Mouse (Mus musculus): ENCODE measurements around the gene E2f2.

Gene E2f2

DNA sequence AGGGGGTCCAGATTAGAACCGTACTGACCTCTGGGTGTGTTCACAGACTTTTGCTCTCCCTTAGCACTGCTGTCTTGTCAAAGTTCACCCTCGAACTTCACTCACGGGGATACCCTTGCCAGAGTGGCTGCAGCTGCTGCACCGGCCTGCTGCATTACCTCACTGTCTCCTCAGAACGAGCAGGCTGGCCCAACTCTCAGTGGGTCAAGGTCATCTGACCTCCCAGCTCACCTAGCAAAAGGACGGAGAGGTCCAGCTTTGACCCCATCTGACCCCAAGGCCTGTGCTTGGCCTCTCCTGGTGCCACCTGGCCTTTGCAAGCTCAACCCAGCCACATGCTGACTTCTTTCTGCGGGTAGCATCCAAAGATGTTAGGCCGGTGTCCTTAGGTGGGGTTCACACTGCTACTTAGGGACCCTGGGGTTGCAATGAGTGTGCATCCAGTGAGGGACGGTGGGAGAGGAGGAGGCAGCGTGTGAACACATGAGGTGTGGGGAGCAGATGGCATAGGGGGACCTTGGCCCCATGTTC, 3.9 kb downstream of the E2f2 start:
- no peak for DNase-seq (ENCODE audit: low read depth)

DNA sequence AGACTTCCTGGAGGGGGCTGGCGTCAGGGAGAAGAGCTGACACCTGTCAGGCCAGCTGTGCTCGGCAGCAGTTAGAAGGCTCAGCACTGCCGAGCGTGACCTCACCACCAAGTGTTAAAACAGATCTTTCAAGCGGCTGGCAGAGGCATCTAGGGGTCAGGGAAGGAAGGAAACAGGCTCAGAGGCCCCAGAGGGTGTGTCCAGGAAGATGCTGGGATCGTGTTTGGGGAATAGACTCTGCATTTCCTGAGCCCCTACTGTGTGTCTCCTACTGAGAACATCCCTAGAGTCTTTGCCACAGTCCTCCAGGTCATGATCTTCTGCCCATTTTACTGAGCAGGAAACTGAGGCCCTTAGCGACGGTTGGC, 5.0 kb downstream of the E2f2 start:
- DNase-seq (ENCODE audit: low read depth): no peak

GRCm38 (mm10) chr4:136177612-136178474, 5.6 kb downstream of the E2f2 start:
- no peak for DNase-seq (ENCODE audit: low read depth)

GRCm38 (mm10) chr4:136178475-136178921, 6.3 kb downstream of the E2f2 start:
- no peak for DNase-seq (ENCODE audit: low read depth)

- DNase-seq (ENCODE audit: low read depth): no peak
Measured at GRCm38 (mm10) chr4:136179456-136179855, 7.3 kb downstream of the E2f2 start.

DNA sequence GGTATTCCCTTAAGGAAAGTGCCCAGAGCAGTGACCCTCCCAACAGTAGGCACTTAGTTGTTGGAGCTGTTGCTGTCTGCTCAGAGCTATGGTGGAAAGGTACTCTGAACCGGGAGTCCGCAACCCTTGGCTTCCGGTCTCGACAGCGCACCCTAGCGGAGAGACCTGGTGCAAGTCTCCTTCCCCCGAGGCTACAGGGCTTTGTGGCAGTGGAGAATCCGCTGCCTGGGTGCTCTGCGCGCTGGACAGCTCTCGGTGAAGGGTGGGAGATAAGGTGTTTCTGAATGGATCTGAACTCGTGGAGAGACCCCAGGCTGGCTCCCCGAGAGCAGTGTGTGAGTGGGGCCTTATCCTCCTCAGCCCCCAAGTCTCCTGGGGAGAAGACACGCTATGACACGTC, 7.8 kb downstream of the E2f2 start:
- DNase-seq (ENCODE audit: low read depth): no peak

DNA sequence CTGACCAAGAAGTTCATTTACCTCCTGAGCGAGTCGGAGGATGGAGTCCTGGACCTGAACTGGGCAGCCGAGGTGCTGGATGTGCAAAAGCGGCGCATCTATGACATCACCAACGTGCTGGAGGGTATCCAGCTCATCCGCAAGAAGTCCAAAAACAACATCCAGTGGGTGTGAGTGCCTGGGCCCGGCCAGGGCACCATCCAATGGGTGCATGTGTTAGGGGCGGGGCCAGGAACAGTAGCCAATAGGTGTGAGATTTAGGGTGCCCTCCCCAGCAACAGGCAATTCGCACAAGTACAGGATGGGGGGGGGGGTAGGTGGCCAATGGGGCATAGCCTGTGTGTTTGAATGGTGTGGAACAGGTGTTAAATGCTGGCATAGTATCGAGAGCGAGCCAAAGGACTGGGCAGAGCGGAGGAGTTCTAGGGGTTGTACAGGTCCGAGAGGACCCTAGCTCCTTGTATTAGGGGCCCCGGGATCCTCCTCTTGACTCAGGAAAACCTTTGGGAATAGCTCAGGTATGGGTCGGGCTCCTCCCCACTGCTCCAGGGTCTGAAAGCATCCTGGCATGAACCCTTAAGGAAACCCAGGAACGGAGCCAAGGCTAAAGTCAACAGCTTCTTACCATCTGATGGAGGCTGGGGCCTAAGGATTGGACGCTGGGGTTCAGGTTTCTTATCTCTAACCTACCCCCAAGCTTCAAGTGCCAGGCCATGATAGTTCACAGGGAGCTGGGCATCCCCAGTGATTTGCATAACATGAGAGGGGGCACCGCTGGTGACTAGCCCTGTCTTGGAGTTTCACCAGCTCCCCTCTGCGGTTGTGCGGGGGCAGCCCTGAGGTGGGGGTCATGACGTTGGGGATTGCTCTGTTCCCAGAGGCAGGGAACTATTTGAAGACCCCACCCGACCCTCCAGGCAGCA, 8.5 kb downstream of the E2f2 start:
- DNase-seq (ENCODE audit: low read depth): peak; percentile 72

DNA sequence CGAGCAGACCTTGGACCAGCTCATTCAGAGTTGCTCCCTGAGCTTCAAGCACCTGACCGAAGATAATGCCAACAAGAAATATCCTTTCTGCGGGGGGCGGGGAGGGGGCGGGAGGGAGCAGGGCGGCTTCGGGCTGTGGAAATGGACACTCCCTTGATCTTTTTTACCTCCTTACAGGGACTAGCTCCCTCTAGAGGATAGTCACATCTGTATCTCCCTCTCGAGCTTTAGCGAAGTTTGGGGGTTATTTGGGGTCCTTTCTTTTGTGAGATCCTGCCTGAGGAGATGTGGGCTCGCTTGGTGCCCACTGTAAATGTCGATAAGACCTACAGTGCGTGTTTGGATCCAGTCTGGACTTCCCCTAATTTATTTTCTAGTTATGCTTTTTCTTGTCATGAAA, 9.2 kb downstream of the E2f2 start:
- no peak for DNase-seq (ENCODE audit: low read depth)

DNA sequence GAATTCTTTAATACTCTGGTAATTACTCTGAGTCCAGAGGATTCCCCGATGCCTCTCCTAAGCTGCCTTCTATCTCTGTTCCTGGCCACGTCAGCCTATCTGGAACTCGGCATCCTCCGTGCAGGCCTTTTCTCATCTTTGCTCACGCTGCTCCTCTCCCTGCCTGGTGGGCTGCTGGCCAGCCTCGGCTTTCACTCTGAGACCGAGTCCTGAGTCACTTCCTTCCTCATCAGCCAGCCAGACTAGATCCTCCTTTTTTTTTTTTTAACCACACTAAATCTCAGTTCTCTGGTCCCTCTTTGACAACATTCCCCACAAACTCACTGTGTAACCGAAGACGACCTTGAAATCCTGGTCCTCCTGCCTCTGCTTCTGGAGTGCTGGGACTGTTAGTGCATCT, 13.2 kb downstream of the E2f2 start:
- DNase-seq (ENCODE audit: low read depth): peak; percentile 70

DNA sequence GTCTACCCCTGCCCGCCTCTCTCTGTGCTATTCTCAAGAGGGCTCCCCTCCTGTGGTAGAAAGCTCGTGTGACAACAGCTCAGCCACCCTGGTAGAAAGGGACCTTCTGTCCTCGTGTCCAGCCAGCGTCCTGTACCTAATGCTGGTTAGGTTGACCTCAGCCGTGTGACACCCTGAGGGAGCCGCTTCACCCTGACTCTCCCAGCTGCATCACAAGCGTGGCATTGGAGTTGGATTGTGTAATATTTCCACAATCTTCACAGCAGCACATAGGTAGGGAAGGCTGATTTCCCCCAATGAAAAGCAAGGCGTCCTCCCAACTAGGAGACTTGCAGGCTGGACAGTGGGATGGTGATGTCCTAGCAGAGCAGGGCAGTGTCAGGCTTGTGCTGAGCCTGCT, 14.1 kb downstream of the E2f2 start:
- DNase-seq (ENCODE audit: low read depth): no peak

DNA sequence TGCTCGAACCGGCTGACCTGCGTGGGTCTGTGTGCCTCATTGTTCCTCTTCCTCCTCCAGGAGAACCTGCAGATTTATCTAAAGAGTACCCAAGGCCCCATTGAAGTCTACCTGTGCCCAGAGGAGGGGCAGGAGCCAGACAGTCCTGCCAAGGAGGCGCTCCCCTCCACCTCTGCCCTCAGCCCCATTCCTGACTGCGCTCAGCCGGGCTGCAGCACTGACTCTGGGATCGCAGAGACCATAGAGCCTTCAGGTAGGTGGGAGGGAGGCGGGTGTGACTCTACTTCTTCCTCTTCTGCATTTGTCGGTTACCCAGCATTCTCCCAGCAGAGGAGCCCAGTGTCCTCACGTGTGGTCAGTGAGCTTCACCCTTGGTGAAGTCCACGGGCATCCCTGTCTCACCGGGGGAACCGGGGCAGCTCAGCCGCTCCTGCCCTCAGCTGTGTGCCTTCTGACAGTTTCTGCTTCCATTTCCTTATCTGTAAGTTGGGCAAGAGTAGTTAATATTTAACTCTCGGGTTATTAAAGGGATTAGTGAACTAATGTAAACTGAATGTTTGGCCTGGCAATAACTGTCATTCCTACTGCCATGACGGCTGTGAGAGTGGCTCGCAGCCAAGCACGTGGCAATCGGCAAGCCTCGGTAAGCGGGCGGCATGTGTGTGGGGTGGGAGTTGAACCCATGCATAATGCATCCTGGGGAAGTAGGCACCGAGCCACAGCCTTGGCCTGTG, 14.7 kb downstream of the E2f2 start:
- no peak for DNase-seq (ENCODE audit: low read depth)

DNA sequence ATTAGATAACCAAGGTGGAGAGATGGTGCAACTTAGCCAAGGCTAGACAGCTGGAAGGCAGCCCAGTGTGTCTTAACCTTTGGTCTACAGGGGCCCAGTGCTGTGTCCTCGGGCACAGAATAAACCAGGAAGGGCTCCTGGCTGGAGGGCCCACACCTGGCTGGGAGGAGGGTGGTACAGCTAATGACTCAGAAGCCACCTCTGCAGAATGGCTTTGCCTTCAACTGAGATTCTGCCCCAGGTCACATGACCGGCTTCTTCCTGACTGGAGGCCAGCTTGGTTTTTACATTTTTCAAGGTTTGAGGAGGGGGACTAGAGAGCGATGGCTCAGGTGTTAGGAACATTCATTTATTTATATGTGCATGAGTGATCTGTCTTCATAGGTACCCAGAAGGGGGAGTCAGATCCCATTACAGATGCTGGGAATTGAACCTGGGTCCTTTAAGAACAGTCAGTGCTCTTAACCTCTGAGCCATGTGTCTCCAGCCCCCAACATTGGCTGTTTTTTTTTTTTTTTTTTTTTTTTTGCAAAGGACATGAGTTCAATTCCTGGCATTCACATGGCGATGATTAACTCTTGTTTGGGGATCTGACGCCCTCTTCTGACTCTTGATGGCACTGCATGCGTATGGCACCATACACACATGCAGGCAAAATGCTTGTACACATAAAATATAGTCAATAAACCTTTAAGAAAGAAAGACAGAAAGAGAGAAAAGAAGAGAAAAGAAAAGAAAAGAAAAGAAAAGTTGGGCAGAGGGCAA, 17.0 kb downstream of the E2f2 start:
- no peak for DNase-seq (ENCODE audit: low read depth)

- DNase-seq (ENCODE audit: low read depth): no peak
Measured at GRCm38 (mm10) chr4:136189912-136190311, 17.7 kb downstream of the E2f2 start.

DNA sequence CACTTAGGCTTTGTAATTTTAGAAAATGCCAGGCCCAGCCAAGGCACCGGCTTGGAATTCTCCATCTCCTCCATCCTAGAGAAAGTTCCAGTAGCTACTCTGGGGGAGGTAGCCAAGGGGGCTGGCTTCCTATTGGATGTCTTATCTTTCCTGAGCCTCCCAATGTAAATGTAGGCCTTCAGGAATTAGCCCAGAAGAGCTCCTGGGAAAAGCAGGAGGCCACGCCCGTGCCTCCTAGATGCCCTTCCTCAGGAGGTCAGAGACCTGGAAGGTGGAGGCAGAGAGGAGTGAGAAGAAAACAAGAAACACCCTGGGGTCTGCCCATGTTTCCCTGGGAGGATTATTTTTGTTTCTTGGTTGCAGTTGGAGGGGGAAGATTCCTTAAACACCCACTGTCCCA, 21.4 kb downstream of the E2f2 start:
- no peak for DNase-seq (ENCODE audit: low read depth)

- no peak for DNase-seq (ENCODE audit: low read depth)
Measured at GRCm38 (mm10) chr4:136195029-136195428, 22.8 kb downstream of the E2f2 start.

DNA sequence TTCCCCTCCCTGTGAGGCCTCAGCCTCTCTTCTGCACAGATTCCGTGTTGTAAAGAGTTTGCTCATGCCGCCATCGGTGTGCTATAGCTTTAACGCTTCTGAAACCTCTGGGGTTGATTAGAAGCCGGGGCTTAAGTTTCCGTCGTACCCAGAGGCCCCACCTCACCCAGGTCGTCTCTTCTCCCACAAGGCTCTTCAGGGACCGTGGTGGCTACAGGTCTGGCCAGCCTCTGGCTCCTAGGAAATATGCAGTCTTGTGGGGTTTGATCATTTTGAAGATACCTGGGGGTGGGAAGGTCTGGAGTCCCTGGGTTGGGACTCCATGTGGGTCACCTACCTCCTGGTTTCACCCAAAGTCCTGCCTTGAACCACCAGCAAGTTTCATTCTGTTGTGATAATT, 23.4 kb downstream of the E2f2 start:
- no peak for DNase-seq (ENCODE audit: low read depth)

DNA sequence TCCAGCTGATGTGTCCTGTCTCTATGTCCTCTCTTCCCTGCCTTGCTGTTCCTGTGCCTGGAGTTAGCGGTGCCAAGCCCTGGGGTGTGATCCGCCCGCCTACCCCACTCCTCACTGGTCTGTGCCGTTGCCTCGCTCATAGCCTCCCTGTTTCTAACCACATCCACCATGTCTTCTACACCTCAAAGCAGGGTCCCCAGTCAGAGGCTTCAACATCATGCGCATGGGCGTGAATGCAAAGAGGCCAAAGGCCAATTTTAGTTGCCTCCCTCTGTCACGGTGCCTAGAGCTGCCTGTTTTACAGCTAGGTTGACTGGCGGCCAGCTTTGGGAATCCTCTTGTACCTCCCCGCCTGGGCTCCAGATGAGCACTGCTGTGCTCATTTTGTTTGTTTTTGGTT, 24.0 kb downstream of the E2f2 start:
- DNase-seq (ENCODE audit: low read depth): no peak

- DNase-seq (ENCODE audit: low read depth): no peak
Measured at GRCm38 (mm10) chr4:136198846-136199245, 26.7 kb downstream of the E2f2 start.

DNA sequence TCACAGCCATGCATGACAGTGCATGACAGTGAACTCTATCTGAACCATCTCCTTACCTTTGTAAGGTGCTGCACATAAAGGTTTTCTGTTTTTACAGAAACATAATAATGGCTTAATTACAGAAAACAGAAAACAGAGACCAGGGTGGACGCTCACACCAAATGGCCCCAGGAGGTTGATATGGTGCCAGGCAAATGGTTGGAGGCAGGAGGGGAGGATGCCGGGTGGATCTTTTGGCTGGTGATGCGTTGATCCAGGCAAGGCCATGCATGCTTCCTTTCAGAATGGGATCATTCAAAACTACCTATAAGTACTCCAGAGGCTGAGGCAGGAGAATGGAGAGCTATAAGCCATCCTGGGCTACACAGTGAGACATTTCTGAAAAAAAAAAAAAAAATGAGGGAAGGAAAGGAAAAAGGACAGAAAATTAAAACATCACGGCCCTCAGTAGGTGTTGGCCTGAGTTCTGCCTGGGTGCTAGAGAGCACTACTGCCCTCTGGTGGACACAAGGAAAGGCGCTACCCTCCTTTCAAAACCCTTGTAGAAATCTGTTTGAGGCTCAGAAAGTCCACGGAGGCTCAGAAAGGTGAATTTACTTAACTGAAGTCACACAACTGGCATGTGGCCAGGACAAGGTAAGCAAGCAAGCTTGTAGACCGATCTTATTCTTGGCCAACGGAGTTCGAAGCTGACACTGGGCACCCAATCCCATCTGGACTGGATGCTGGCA, 27.5 kb downstream of the E2f2 start:
- no peak for DNase-seq (ENCODE audit: low read depth)

DNA sequence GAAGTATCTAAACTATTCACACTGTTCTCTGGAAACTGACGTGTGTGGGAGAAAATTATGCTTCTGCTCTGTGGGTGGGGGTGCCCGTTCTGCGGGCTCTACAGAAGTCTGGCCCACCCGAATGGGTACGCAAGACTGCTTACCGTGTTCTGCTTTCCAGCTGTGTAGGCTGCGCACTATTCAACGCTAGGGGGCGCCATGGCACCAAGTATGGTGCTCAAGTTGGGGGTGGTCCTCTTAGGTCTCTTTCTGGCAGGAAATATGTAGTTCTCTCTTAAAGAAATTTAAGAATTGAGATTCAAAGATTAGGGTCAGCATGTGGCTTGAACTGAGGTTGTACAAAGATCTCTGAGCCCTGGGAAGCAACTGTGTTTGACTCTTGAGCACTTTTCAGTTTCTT, 30.3 kb downstream of the E2f2 start:
- DNase-seq (ENCODE audit: low read depth): no peak

DNA sequence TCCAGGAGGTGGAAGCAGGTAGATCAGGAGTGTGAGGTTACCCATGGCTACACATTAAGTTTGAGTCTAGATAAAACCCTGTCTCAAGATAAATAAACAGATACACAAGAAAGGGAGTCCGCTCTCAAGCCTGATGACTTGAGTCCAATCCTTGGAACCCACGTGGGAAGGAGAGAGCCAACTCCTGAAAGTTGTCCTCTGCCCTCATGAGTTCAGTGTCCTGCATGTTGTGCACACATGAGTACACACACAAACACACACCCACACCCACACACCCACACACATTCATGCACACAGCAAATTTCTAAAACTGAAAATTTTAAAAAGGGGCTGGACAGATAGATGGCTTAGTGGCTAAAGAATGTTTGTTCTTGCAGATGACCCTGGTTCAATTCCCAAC, 32.6 kb downstream of the E2f2 start:
- no peak for DNase-seq (ENCODE audit: low read depth)

Data from fibroblast of lung, adult 2 months (primary cell).